Mouse (Mus musculus) heart, adult 18-20 months (tissue): ENCODE results near the gene Usp17lb. TPM values are rescaled to one million over a fixed set of nuclear protein-coding genes. Genes with fewer than 3 reads are reported as not detected.
"Not testable (repeated sequence)": the region's sequence is repeated elsewhere in the genome, so short reads cannot be mapped to it uniquely, and the experiment has no call there.

Source experiments
- DNase-seq, 2 experiments: peaks; one replicate each; pipeline ENCODE4 v3.0.0; 2021 to 2022; ENCODE audit warnings: mixed read lengths in 1 of 2
- long read RNA-seq, 2 experiments: library from polyadenylated mRNA; stranded (forward); transcript quantifications; one replicate each; pipeline ENCODE4 v2.0.0; 2021
- total RNA-seq, 2 experiments: library from RNA; stranded (reverse); gene quantifications; 2 replicates each; pipeline ENCODE4 v1.2.3; 2021

The Usp17lb gene
- not detected for total RNA-seq
- long read RNA-seq, experiment 1, result 0 reads
- long read RNA-seq, experiment 2, result 0 reads

- no peak for DNase-seq
These were observed at the start of gene Usp17lb for GRCm38 (mm10) chr7:104842503-104842902. TSS of gene Usp17lb (minus strand) at chr7:104842603.

- no peak for DNase-seq
These were observed 35.3 kb upstream of the Usp17lb start, which contains the start of gene Olfr665 for GRCm38 (mm10) chr7:104877731-104878130. TSS of gene Olfr665 (plus strand) at chr7:104878031.

- DNase-seq, result no peak
These were observed 19.0 kb upstream of the Usp17lb start for GRCm38 (mm10) chr7:104861381-104861780.

GRCm38 (mm10) chr7:104857683-104858082, 15.3 kb upstream of the Usp17lb start:
- no peak for DNase-seq

DNA sequence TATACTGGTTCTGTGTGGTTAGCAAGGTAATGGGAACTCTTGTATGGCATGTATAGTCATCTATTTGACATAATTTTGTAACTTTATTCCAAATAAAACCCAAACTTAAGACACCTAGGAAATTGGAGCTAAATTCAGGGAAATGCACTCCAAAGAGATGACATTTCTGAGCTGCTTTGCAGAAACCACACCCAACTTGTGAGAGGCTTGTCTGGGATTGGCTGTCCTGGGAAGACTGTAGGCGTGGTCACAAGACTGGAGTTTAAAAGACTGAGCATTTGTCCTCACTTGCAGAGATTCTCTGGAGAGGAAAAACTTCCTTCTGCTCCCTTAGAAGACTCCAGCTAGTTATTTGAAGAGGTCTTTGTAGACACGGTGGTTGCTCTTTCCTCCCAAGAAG, 14.3 kb upstream of the Usp17lb start, which contains the start of gene Usp17la:
TSS of gene Usp17la (plus strand) at position 301 of the 400 bp plus-strand sequence.
- not testable (repeated sequence) for DNase-seq

DNA sequence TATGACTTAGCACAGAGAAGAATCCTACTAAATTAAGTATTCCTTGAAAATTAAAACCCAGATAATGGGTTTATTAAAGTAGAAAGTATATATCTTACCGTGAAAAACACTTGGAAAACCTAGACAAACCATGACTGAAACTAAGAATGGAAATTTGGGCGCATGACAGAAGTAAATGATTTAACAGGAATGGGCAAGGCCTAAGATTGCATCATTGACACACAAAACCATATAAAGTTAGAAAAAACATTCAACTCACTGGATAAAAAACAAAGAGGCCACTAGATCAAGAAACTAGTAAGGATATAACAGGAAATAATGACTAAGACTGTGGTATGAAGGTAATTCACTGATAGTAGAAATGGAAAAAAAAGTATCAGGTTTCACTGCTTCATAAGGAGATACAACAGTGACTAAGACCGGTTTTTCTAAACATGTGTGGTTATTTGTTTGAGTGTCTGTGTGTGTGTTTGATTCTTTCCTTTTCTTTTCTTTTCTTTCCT, 12.9 kb upstream of the Usp17lb start:
- DNase-seq, result no peak

DNA sequence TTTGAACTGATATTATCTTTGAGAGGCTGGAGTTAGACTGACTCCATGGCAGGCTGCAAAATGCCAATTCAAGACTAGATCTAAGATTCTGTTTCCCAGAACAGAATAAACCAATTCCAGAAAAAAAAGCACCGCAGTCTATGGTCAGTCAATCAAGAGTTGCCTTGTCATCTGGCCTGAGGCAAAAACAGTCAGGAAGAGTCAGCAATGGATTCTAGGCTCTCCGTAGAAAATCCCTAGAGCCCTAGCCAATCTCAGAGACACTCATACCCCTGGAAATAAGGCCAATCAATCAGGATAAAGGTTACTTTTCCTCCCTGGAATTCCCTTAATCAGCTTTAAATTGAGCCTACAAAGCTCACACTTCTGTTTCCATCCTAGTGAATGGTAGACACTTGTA, 9.1 kb upstream of the Usp17lb start:
- DNase-seq, result not testable (repeated sequence)

- DNase-seq, result no peak
These were observed 1.4 kb upstream of the Usp17lb start for GRCm38 (mm10) chr7:104843731-104844287.

- not testable (repeated sequence) for DNase-seq
These were observed 32.1 kb downstream of the Usp17lb start for GRCm38 (mm10) chr7:104810335-104810734.

GRCm38 (mm10) chr7:104790796-104791195, 51.6 kb downstream of the Usp17lb start:
- DNase-seq, result no peak

Other genes with a start within 250 kb of the Usp17lb start
- not detected for gene Olfr655, start 240.8 kb downstream of the Usp17lb start, total RNA-seq
- gene Olfr656, start 228.6 kb downstream of the Usp17lb start, total RNA-seq, result not detected
- not detected for gene Olfr657, start 217.8 kb downstream of the Usp17lb start, total RNA-seq
- gene Olfr658, start 195.3 kb downstream of the Usp17lb start, total RNA-seq, result not detected
- not detected for gene Olfr659, start 175.8 kb downstream of the Usp17lb start, total RNA-seq
- not detected for gene Olfr661, start 156.1 kb downstream of the Usp17lb start, total RNA-seq
- gene Usp17le, start 65.1 kb downstream of the Usp17lb start, total RNA-seq, result not detected
- not detected for gene Usp17la, start 14.4 kb upstream of the Usp17lb start, total RNA-seq
- not detected for gene Olfr665, start 35.4 kb upstream of the Usp17lb start, total RNA-seq
- not detected for gene Olfr666, start 53.3 kb upstream of the Usp17lb start, total RNA-seq
- gene Olfr667, start 78.9 kb upstream of the Usp17lb start, total RNA-seq, result not detected
- gene Olfr668, start 85.5 kb upstream of the Usp17lb start, total RNA-seq, result not detected
- not detected for gene Olfr669, start 91.6 kb upstream of the Usp17lb start, total RNA-seq
- gene Olfr670, start 120.0 kb upstream of the Usp17lb start, total RNA-seq, result not detected
- gene Olfr671, start 136.5 kb upstream of the Usp17lb start, total RNA-seq, result not detected
- gene Olfr672, start 159.4 kb upstream of the Usp17lb start, total RNA-seq, result not detected
- not detected for gene Olfr675, start 185.9 kb upstream of the Usp17lb start, total RNA-seq
- not detected for gene Olfr676, start 190.1 kb upstream of the Usp17lb start, total RNA-seq
- gene Olfr677, start 208.8 kb upstream of the Usp17lb start, total RNA-seq, result not detected
- gene Olfr678, start 221.9 kb upstream of the Usp17lb start, total RNA-seq, result not detected
- gene Olfr679, start 238.6 kb upstream of the Usp17lb start, total RNA-seq, result not detected